Mouse (Mus musculus) CH12.LX (cell line): ENCODE results near the gene Gas7.

ENCODE experiments used
- CTCF ChIP-seq, 2 experiments: IDR thresholded peaks in 1 of 2; conservative IDR thresholded peaks in 1 of 2; 2 replicates each; pipeline ENCODE4 v1.5.1; 2011 to 2012; ENCODE audit warnings: low read depth in 2 of 2, low read length in 2 of 2, improper control_type of control experiment in 1 of 2, inconsistent platforms in 1 of 2, mild to moderate bottlenecking in 1 of 2, moderate library complexity in 1 of 2
- GABPA ChIP-seq: IDR thresholded peaks from 2 replicates; pipeline ENCODE4 v1.6.1; 2012; ENCODE audit warnings: low read depth, low read length, improper control_type of control experiment, inconsistent platforms; ENCODE audit not compliant: insufficient replicate concordance
- MEF2A ChIP-seq: IDR thresholded peaks from 2 replicates; pipeline ENCODE4 v1.6.1; 2014; ENCODE audit warnings: low read depth, mild to moderate bottlenecking, inconsistent platforms, low read length, improper control_type of control experiment, borderline replicate concordance
- NELFE ChIP-seq: IDR thresholded peaks from 2 replicates; pipeline ENCODE4 v1.6.1; 2011; ENCODE audit warnings: low read depth, low read length, improper control_type of control experiment
- NRF1 ChIP-seq: IDR thresholded peaks from 2 replicates; pipeline ENCODE4 v1.6.1; 2014; ENCODE audit warnings: low read depth, mild to moderate bottlenecking, inconsistent platforms, low read length, improper control_type of control experiment, moderate library complexity
- POLR2A ChIP-seq: IDR thresholded peaks from 2 replicates; pipeline ENCODE4 v1.6.1; 2011; ENCODE audit warnings: low read depth, mild to moderate bottlenecking, improper control_type of control experiment, low read length
- POLR2AphosphoS2 ChIP-seq: IDR thresholded peaks from 2 replicates; pipeline ENCODE4 v1.6.1; 2011; ENCODE audit warnings: low read depth, low read length, improper control_type of control experiment
- TCF12 ChIP-seq: IDR thresholded peaks from 2 replicates; pipeline ENCODE4 v1.6.1; 2014; ENCODE audit warnings: low read depth, mild to moderate bottlenecking, inconsistent platforms, low read length, improper control_type of control experiment
- UBTF ChIP-seq: IDR thresholded peaks from 2 replicates; pipeline ENCODE4 v1.6.1; 2012; ENCODE audit warnings: low read depth, mild to moderate bottlenecking, inconsistent platforms, low read length, improper control_type of control experiment, moderate library complexity
- USF1 ChIP-seq: IDR thresholded peaks from 2 replicates; pipeline ENCODE4 v1.6.1; 2014; ENCODE audit warnings: low read depth, mild to moderate bottlenecking, inconsistent platforms, low read length, improper control_type of control experiment

GRCm38 (mm10) chr11:67523806-67524205 is 68.6 kb downstream of the Gas7 start:
- no peak for TF ChIP-seq CTCF (conservative IDR thresholded peaks at IDR 0.05 in 1 of 2, IDR thresholded peaks at IDR 0.05 in 1 of 2; ENCODE audit: low read depth in 2 of 2, low read length in 2 of 2)
- TF ChIP-seq POLR2A = no peak
- TF ChIP-seq TCF12 = no peak
- no peak for TF ChIP-seq POLR2AphosphoS2
- TF ChIP-seq UBTF = no peak
- TF ChIP-seq MEF2A = no peak
- TF ChIP-seq GABPA = no peak
- no peak for TF ChIP-seq NRF1
- no peak for TF ChIP-seq NELFE
- no peak for TF ChIP-seq USF1
